Mouse (Mus musculus): ENCODE data around the gene Sugp2.

DNA sequence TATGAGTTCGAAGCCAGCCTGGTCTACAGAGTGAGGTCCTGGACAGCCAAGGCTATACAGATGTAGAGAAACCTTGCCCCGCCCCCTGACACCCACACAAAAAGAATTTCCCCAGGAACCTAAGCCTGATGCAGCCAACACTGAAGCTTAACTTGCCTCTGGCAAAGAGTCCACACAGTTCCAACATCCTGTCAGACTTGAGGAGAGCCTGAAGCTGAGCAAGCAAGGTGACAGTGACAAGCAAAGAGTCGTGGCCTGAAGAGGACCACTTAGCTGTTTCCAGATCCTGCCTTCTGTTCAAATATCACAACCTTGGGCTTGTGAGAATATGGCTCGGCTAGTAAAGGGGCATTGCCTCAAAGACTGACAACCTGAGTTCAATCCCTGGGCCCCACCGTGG is 18.9 kb upstream of the Sugp2 start:
- TF ChIP-seq POLR2A (IDR thresholded peaks at IDR 0.05; ENCODE audit: insufficient read depth, low read length), result no peak
- no peak for TF ChIP-seq CTCF (IDR thresholded peaks at IDR 0.05; ENCODE audit: low read depth, low read length)
- no peak for TF ChIP-seq EP300 (IDR thresholded peaks at IDR 0.05; ENCODE audit: insufficient read depth, low read depth, low read length)

Measured in ES-Bruce4 (cell line).